Mouse (Mus musculus): Measurements from ENCODE around the gene Psma7. TPM values are rescaled to one million over a fixed set of nuclear protein-coding genes. Genes with fewer than 3 reads are reported as not detected.
A peak's percentile ranks its signal among the peaks of the same experiment; 100 is the strongest.

Psma7 gene
- polyA plus RNA-seq, 1 experiment, result 559 TPM

- Histone ChIP-seq H3K36me3 (ENCODE audit: control insufficient read depth, insufficient read depth) (peaks cover 7% of the 10 kb centered on the region), H3K4me3 (ENCODE audit: insufficient read depth, poor library complexity, severe bottlenecking) (peak within 1 kb of the TSS; percentile 90), H3ac (ENCODE audit: control insufficient read depth, insufficient read length, low read depth) (peak within 1 kb of the TSS; percentile 62), H3K79me3 (ENCODE audit: low read depth) (no peaks in the 10 kb centered on the region), H3K79me2 (ENCODE audit: control insufficient read depth, insufficient read depth) (peaks cover 15% of the 10 kb centered on the region), H3K27me3 (ENCODE audit: control insufficient read depth, insufficient read depth, insufficient read length) (no peaks in the 10 kb centered on the region)
- TF ChIP-seq MYOD1 (IDR thresholded peaks at IDR 0.05; ENCODE audit: control insufficient read depth, insufficient read length, low read depth) (no peak), MAX (IDR thresholded peaks at IDR 0.05) (peak; percentile 74)
These were observed 28.5 kb upstream of the Psma7 start, which contains the start of gene Mtg2 for GRCm38 (mm10) chr2:180070481-180071453. Gene Mtg2, plus strand, starts transcription at chr2:180070588.

- Histone ChIP-seq H3K4me3 (ENCODE audit: insufficient read depth, poor library complexity, severe bottlenecking) (peak overlapping the region; percentile 90), H3ac (ENCODE audit: control insufficient read depth, insufficient read length, low read depth) (peak overlapping the region; percentile 62), H3K79me3 (ENCODE audit: low read depth) (no peaks in the 10 kb centered on the region), H3K27me3 (ENCODE audit: control insufficient read depth, insufficient read depth, insufficient read length) (no peaks in the 10 kb centered on the region), H3K79me2 (ENCODE audit: control insufficient read depth, insufficient read depth) (peaks cover 15% of the 10 kb centered on the region), H3K36me3 (ENCODE audit: control insufficient read depth, insufficient read depth) (peaks cover 7% of the 10 kb centered on the region)
- TF ChIP-seq CEBPB (IDR thresholded peaks at IDR 0.05; ENCODE audit: low read depth) (no peak), USF1 (IDR thresholded peaks at IDR 0.05; ENCODE audit: low read depth) (no peak), MAX (IDR thresholded peaks at IDR 0.05) (no peak), MYOG (IDR thresholded peaks at IDR 0.05; ENCODE audit: control insufficient read depth, extremely low read depth, insufficient read length) (no peak), FOSL1 (IDR thresholded peaks at IDR 0.05; ENCODE audit: insufficient read depth, low read length, poor library complexity, severe bottlenecking) (no peak), CTCF (IDR thresholded peaks at IDR 0.05; ENCODE audit: control insufficient read depth, insufficient read depth, insufficient read length) (no peak), MYOD1 (IDR thresholded peaks at IDR 0.05; ENCODE audit: control insufficient read depth, insufficient read length, low read depth) (no peak)
These were observed 27.7 kb upstream of the Psma7 start for GRCm38 (mm10) chr2:180069770-180070480.

- Histone ChIP-seq H3K4me3 (ENCODE audit: insufficient read depth, poor library complexity, severe bottlenecking) (no peak overlapping the region), H3K36me3 (ENCODE audit: control insufficient read depth, insufficient read depth) (peaks cover 18% of the 10 kb centered on the region), H3ac (ENCODE audit: control insufficient read depth, insufficient read length, low read depth) (no peak overlapping the region), H3K27me3 (ENCODE audit: control insufficient read depth, insufficient read depth, insufficient read length) (no peaks in the 10 kb centered on the region), H3K79me3 (ENCODE audit: low read depth) (no peaks in the 10 kb centered on the region), H3K79me2 (ENCODE audit: control insufficient read depth, insufficient read depth) (no peaks in the 10 kb centered on the region)
- TF ChIP-seq MYOG (IDR thresholded peaks at IDR 0.05; ENCODE audit: control insufficient read depth, extremely low read depth, insufficient read length), result no peak
- no peak for TF ChIP-seq CTCF (IDR thresholded peaks at IDR 0.05; ENCODE audit: control insufficient read depth, insufficient read depth, insufficient read length)
- no peak for TF ChIP-seq USF1 (IDR thresholded peaks at IDR 0.05; ENCODE audit: low read depth)
- no peak for TF ChIP-seq CEBPB (IDR thresholded peaks at IDR 0.05; ENCODE audit: low read depth)
- TF ChIP-seq MAX (IDR thresholded peaks at IDR 0.05), result no peak
- no peak for TF ChIP-seq FOSL1 (IDR thresholded peaks at IDR 0.05; ENCODE audit: insufficient read depth, low read length, poor library complexity, severe bottlenecking)
- no peak for TF ChIP-seq MYOD1 (IDR thresholded peaks at IDR 0.05; ENCODE audit: control insufficient read depth, insufficient read length, low read depth)
These were observed 21.3 kb upstream of the Psma7 start for GRCm38 (mm10) chr2:180063338-180064131.

GRCm38 (mm10) chr2:180053001-180053400 is 10.8 kb upstream of the Psma7 start:
- no peak overlapping the region for H3K4me3 ChIP-seq (ENCODE audit: insufficient read depth, poor library complexity, severe bottlenecking)
- no peak for TF ChIP-seq MYOD1 (IDR thresholded peaks at IDR 0.05; ENCODE audit: control insufficient read depth, insufficient read length, low read depth)
- no peak for TF ChIP-seq MAX (IDR thresholded peaks at IDR 0.05)
- peaks cover 11% of the 10 kb centered on the region for H3K79me2 ChIP-seq (ENCODE audit: control insufficient read depth, insufficient read depth)
- H3K27me3 ChIP-seq (ENCODE audit: control insufficient read depth, insufficient read depth, insufficient read length), result no peaks in the 10 kb centered on the region
- peaks cover 5% of the 10 kb centered on the region for H3K36me3 ChIP-seq (ENCODE audit: control insufficient read depth, insufficient read depth)
- H3ac ChIP-seq (ENCODE audit: control insufficient read depth, insufficient read length, low read depth), result no peak overlapping the region
- peaks cover 6% of the 10 kb centered on the region for H3K79me3 ChIP-seq (ENCODE audit: low read depth)

- Histone ChIP-seq H3K36me3 (ENCODE audit: control insufficient read depth, insufficient read depth) (peaks cover 5% of the 10 kb centered on the region), H3K4me3 (ENCODE audit: insufficient read depth, poor library complexity, severe bottlenecking) (no peak overlapping the region), H3K79me2 (ENCODE audit: control insufficient read depth, insufficient read depth) (peaks cover 14% of the 10 kb centered on the region), H3K27me3 (ENCODE audit: control insufficient read depth, insufficient read depth, insufficient read length) (no peaks in the 10 kb centered on the region), H3ac (ENCODE audit: control insufficient read depth, insufficient read length, low read depth) (no peak overlapping the region), H3K79me3 (ENCODE audit: low read depth) (peaks cover 6% of the 10 kb centered on the region)
- no peak for TF ChIP-seq MYOD1 (IDR thresholded peaks at IDR 0.05; ENCODE audit: control insufficient read depth, insufficient read length, low read depth)
- TF ChIP-seq CEBPB (IDR thresholded peaks at IDR 0.05; ENCODE audit: low read depth), result no peak
- peak; percentile 8 for TF ChIP-seq CTCF (IDR thresholded peaks at IDR 0.05; ENCODE audit: control insufficient read depth, insufficient read depth, insufficient read length)
- no peak for TF ChIP-seq MYOG (IDR thresholded peaks at IDR 0.05; ENCODE audit: control insufficient read depth, extremely low read depth, insufficient read length)
- no peak for TF ChIP-seq MAX (IDR thresholded peaks at IDR 0.05)
These were observed 9.9 kb upstream of the Psma7 start for GRCm38 (mm10) chr2:180051986-180052733.
